Mouse (Mus musculus) gastrocnemius, postnatal 10 days (tissue): Measurements from ENCODE around the gene Anapc16. TPM values are rescaled to one million over a fixed set of nuclear protein-coding genes. Genes with fewer than 3 reads are reported as not detected.

Experiments used
- DNase-seq: peaks from one replicate; pipeline ENCODE4 v3.0.0; 2021; ENCODE audit warnings: mixed read lengths
- long read RNA-seq, 2 experiments: library from polyadenylated mRNA; stranded (forward); transcript quantifications; one replicate each; pipeline ENCODE4 v2.0.0; 2021
- total RNA-seq, 2 experiments: library from RNA; stranded (reverse); gene quantifications; 2 replicates each; pipeline ENCODE4 v1.2.3; 2021

The Anapc16 gene
- 10 to 100 TPM; 39.7 to 40.1 TPM for total RNA-seq
- long read RNA-seq, experiment 1, transcript Anapc16-205 (3 exons, 566 nt): minor isoform, 5 of 26 reads
- long read RNA-seq, experiment 1, transcript Anapc16-204 (4 exons, 1,852 nt): major isoform, 16 of 26 reads
- long read RNA-seq, experiment 1, partial matches to known transcripts: 1 of 26 reads
- long read RNA-seq, experiment 1, other reads (novel, unspliced or antisense): 1 of 26 reads
- long read RNA-seq, experiment 2, transcript Anapc16-204 (4 exons, 1,852 nt): major isoform, 22 of 28 reads
- long read RNA-seq, experiment 2, partial matches to known transcripts: 0 of 28 reads
- long read RNA-seq, experiment 2, other reads (novel, unspliced or antisense): 2 of 28 reads

DNA sequence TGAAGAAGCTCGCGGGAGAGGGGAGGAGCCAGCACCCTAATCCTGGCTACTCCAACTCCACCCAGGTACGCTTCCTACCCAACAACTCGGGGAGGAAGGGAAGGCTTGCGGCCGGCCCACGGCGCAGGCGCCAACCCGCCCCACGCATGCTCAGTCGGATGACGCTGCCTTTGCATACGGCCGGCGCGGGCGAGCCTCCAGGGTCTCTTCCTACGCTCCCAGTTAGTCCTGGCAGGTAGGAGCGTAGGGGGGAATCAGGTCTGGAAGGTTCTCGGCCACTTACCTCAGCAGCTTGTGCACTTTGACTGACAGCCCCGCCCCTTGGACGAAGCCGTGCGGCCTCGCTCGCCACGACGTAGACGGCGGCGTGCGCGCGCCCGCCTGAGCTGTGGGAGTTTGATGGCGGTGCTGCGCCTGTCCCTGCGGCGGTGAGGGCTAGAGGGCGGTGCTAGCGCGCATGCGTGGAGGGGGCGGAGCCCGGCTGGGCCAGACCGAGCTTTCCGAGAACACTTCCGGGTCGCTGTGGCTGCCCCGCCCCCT is at the start of gene Anapc16, which contains the start of gene Ascc1:
Gene Anapc16 (minus strand): TSS at position 463 of the 540 bp plus-strand sequence.
Gene Ascc1 (plus strand): TSS at position 133 of the 540 bp plus-strand sequence.
- peak; percentile 98 for DNase-seq

DNA sequence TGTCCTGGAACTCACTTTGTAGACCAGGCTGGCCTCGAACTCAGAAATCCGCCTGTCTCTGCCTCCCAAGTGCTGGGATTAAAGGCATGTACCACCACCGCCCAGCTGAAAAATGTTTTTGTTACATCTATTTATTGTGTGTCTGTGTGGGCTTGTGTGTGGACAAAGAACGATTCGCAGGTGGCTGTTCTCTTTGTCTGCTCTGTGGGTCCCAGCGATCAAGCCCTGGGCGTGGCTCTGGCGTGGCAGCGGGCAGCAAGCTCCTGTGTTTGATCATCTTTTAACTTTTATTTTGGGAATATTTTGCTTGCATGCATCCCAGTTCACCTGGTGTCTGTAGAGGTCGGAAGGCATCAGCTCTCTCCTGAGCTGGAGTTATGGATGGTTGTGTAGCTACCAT is 47.6 kb upstream of the Anapc16 start:
- no peak for DNase-seq

DNA sequence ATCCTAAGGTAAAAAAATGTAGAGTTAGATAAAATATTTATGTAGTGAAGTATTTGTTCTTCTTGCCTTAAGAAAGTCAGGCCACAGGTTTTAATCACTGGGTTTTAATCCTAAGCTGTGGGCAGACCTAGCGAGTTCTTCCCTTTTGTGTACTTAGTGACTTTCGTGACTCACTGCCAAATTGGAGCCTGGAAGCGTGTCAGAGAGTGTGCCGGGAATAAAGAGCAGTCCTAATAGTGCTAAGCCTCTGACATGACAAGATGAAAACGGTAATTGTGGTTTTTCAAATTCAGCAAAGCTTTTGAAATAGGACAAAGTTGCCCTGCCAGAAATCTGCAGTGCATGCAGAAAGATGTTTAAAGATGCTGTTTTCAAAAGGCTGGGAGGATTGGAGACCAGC is 43.8 kb upstream of the Anapc16 start:
- DNase-seq: no peak

DNA sequence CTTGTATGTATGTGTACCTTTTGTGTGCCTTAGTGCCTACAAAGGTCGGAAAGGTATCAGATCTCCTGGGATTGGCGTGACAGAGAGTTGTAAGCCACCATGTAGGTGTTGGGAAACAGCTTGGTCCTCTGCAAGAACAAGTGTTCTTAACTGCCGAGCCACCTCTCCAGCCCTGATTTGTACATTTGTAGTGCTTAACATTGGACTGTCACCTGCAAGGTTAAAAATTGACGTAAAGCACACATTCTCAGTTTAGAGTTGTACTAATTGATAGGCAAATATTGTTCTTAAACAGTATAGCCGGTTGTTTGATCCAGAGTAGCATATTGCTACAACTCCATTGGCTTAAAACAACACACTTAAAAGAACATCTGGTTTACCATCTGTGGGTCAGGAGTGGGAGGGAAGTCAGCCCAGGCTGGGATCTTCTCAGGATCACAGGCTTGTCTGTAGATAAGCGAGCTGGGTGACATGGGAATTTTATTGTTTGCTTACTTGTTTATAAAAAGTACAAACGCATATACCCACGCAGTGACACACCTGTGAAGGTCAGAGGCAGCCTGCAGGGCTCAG is 39.5 kb upstream of the Anapc16 start:
- DNase-seq: no peak

DNA sequence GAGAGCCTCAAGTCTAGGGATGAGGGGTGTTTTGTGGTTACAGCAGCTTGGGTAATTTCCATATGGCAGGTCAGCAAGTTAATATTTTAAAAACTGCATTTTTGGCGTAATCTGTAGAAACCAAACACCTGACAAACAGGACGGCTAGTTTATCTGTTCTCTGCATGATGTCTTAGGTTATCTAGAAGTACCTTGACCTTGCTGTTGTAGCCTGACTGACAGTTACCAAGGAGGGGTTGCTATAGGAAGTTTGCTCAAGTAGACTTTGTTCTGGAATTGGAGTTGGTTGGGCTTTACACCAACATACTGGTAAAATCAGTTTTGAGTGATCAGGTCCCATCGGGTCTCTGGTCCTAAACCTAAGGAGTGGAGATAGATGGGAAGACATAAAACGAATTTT is 32.8 kb upstream of the Anapc16 start:
- no peak for DNase-seq

DNA sequence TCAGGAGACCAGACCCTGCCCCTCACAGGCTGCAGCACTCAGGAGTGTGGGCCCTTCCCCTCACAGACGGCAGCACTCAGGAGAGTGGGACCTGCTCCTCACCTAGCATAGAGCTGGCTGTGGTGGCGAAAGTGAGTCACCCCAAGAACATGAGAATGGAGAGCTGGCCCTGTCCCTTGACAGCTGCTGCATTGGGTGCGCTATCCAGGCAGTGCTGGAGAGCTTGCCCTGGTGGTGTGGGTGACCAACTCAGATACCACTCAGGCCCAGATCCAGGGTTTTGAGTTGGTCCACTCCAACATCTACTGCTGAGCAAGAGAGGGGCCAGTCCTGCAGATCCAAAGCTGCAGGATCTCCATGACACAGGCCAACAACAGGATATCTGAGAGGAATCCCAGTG is 31.7 kb upstream of the Anapc16 start:
- DNase-seq: peak; percentile 14

DNA sequence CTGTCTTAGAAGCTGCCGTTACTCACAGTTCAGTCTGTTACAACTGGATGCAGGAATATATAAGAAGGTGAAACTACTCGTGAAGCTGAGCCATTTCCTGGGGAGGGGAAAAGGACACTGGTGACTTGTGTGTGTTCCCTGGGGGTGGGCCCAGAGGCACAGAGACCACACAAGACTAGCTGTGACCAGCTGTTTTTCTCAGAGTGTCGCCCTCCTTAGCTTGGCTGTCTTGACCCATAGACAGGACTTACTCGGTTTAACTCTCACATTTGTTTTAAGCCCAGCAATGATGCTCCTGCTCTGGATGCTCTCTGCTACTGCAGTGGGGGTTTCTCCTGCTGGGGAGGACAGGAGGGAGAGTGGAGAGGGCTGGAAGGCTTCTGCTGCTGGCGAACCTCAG is 30.1 kb upstream of the Anapc16 start:
- no peak for DNase-seq

DNA sequence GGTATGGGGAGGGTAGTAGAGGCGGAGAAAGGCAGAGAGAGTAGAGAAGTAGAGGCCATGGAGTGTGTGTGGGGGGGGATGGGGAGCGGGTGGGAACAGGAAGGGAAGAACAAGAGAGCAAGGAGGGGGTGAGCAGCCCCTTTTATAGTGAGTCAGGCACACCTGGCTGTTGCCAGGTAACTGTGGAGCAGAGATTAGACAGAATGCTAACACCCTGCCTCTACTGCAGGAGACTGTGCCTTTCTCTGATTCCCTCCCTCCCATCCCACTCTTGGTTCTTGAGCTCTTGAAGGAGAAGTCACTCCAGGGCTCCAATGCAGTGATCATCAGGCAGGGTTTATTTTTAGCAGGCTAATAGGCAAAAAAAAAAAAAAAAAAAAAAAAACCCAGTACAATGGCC is 29.7 kb upstream of the Anapc16 start:
- no peak for DNase-seq

DNA sequence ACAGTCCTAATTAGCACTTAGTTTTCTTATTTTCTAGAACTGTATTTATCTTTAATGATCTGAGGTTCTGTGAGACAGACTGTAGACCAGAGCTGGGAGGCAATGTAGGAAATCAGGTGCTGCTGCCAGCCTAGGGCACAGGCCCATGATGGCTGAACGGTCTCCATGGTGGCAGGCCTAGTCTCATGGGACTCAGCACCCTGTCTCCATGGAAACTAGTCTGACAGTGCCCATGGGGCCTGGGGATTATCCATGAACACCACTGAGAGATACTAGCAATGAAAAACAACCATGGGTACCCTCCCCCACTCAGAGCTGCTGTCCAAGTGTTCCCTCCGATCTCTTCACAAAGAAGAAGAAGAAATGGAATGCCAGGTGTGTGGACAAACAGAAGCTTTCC is 29.1 kb upstream of the Anapc16 start:
- DNase-seq: no peak

DNA sequence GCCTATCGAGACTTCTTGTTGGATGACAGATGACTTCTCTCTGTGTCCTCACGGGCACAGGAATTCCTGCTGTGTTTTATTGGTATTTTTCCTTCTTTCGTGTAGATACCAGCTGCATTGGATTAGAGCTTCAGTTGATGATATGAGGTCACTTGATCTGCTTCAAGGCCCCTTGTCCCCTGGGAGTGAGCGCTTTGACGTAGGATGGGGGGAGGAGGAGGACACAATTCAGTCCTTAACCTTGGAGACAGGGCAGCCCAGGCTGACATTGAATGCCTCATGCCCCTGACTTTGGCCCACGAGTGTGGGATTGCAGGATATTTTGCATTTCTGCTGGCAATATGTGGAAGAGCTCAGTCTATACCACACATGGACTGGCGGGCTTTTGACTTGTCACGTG is 28.6 kb upstream of the Anapc16 start:
- no peak for DNase-seq

DNA sequence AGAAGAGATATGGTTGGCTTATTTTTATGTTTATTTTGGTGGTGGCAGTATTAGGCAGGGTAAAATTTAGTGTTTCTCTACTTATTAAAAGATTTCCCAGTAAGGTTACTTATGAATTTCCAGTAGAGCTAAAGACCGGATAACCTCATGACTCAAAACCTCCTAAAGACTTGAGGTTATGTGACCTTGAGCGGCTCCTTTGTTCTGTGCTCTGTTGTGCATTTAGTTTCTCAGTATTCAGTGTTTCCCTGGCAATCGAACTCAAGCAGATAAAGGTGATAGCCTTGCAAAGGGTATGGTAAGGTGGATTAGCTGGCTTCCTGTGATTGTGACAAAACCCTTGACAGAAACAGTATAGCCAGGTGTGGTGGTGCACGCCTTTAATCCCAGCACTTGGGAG is 26.5 kb upstream of the Anapc16 start:
- no peak for DNase-seq

DNA sequence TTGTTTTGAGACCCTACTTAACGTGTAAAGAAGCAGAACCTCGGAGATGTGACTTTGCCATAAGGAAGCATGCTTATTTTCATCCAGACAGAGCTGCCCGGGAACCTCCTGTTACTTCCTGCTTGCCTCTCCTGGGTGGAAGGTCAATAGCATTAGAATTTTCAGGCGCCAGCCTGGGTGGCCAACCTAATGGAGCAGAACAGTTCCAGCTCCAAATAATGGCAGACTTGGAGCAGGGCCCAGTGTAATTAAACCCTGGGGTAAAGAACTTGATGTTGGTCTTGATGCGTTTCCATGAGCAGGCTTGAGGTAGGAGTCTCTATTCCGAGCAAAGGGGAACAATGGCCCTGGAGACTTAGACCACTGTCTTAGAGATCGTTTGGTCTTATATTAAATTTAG is 26.0 kb upstream of the Anapc16 start:
- DNase-seq: peak; percentile 6

DNA sequence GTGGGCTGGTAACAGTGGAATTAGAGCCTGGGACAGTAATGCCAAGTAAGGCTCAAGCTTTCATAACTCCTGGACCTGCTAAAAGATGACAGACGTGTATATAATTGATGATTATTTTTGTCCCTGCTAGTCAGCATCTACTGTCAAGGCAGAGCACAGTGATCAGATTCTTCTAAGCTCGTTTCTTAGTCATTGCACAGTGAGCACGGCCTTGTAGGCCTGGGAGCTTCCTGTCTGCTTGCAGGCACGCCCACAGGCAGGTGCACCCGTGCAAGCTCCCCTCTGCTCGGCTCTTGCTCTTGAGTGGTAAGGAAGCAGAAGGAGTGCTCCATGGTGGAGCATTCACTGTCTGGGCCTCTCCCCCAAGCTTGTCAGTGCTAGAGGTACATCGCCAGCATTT is 25.2 kb upstream of the Anapc16 start:
- no peak for DNase-seq

DNA sequence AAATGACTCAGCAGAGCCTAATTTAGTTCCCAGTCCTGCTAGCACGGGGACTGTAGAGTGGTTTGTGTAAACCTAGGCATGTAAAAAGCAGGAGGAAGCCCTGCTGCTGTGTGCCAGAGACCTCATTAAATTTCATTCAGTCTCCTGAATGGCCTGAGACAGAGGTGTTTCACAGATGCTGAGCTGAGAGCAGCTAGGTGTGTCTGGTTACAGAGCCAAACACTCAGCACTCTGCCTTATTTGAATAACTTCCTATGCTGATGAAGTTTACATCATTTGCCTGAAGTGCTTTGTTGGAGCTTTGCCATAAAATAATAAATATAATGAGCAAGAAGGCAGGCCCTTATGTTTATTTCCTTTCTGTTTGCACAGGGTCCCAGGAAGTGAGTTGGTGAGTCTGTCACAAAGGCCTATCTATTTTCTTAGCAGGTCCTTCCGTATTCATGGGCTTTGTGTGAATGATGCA is 24.7 kb upstream of the Anapc16 start:
- no peak for DNase-seq

DNA sequence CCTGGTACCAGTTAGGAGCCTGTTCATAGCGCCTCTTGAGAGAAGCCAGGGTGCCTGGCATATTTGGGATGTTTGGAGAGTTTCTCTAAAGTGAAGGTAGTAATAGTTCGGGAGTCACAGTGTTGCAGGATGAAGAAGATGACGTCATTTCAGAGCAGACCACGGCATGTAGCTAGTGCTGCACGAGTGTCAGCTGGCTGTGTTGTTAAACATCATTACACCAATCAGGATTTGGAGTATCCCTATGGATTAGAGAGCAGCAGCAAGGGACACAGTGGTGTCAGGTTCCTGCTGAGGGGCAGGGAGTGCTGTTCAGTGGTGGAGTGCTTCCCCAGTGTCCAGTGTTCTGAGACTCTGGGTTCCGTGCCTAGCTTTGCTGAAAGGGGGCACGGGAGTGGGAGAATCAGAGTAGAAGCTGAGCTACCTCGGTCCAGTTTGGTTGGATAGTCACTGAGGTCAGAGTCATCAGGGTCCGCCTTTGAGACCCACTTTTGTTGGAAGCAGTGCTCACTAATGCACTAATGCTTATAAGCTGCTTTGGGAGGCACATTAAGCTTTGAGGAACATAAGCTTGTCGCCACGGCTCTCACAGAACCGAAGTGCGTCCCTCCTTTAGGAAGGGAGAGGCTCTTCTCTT is 23.9 kb upstream of the Anapc16 start:
- DNase-seq: no peak

DNA sequence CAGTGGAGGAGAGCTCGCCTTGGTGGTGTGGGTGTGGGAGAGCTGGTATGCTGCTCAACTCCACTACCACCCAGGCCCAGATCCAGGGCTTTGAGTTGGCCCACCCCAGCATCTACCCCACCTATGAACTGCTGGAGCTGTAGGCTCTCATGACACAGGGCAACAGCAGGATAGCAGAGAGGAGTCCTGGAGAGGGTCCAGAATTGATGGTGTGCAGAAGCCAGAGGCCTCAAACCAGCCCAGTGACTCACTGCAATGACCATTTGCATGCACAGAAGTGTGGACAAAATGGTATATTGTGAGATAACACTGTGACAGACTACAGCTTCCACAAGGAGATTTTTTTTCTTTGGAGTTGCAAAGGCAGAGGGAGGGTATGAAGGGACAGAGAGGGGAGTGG is 20.8 kb upstream of the Anapc16 start:
- DNase-seq: no peak

DNA sequence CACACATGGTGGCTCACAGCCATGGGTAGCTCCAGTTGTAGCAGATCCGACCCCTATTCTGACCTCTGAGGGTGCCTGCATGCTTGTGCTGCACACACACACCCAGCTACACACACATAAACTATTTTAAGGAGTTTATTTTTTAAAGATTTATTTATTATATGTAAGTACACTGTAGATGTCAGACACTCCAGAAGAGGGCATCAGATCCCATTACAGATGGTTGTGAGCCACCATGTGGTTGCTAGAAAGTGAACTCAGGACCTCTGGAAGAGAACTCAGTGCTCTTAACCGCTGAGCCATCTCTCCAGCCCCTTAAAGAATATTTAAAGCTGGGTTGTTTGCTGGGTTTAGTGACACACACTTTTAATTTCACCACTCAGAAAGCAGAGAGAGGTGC is 16.4 kb upstream of the Anapc16 start:
- no peak for DNase-seq

DNA sequence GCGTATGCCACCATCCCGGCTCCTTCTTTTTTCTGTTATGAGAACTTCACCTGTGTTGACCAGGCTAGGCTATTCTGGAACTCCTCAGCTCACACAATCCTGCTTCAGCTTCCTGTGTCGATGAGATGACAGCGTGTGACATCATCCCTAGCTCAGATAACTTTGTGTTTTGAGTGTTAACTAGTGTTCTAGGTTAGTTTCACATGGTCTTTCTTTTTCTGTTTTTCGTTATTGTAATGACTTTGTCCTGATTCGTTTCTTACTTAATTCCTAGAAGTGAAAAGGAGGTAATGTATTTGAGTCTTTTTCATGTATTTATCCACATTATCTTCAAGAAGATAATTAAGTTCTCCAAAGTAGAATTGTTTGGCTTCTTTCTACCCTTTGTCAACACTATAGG is 13.3 kb upstream of the Anapc16 start:
- DNase-seq: no peak

DNA sequence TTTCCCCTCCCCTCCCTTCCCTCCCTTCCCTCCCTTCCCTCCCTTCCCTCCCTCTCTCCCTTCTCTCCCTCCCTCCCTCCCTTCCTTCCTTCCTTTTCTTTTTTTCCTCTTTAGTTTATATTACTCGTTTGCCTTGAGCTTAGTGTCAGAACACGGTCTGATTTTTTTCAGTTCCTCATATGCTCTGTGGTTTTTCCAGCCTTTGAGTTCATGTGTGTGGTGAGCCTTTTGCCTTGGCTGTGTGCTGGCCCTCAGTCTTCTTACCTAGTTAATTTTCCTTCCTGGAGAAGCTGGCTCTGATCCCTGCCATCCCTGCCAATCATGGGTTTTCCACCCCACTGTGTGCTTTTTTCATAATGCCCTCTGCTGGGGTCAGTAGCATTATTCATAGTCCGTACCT is 6.2 kb upstream of the Anapc16 start:
- no peak for DNase-seq

DNA sequence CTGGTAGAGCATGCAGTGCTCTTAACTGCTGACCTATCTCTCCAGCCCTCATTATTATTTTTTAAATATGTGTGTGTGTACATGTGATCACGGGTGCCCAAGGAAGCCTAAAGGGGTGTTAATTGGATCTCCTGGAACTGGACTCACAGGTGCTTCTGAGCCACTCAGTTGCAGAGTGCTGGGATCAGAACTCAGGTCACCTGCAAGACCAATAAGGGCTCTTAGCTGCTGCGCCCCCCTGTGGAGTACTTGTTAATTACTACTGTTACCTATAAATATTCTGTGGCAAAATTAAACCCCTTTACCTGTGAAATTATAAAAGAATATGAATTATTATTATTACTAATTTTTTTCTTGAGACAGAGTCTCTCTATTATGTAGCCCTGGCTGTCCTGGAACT is 2.3 kb upstream of the Anapc16 start:
- no peak for DNase-seq

DNA sequence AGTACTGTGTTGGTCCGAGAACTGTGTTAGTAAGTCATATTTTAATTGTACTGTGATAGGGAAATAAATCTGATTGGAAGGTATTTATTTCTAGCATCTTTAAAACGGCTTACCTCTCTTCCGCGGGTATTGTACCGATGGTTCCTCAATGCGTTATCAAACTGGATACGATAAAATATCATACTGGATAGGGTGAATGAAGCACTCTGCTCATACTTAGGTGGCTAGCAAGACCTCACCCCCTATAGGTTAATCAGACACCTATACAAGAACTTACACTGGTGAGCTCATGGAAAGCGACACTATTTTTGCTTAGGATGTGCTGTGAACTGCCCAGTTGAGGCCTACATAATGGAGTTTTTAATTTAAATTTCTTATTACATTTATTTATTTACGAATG is 912 bp upstream of the Anapc16 start:
- DNase-seq: no peak

DNA sequence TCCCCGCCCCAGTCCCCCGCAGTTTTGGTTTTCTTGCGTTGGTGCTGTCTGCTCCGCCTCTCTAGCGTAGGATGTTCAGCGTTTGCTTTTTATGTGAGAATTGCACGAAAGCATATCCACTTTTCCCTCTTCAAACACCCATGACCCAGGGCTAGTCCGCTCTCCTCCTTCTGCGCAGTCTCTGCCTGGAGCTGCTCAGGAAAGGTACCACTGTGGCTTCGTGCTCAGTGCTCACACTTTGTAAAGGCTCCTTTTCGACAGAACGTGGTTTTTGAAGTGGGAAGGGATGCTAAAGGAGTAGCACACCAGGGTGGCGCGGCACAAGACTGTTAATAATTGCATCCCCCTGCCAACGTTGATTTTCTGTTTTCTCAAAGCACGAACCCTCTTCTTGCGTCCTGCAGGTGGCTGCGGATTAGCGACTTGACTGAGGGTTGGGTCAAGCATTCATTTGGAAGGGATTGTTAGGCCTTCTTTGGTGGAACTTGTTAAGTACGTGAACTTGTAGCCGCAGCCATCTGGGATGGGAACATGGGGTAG is 348 bp upstream of the Anapc16 start:
- DNase-seq: no peak

DNA sequence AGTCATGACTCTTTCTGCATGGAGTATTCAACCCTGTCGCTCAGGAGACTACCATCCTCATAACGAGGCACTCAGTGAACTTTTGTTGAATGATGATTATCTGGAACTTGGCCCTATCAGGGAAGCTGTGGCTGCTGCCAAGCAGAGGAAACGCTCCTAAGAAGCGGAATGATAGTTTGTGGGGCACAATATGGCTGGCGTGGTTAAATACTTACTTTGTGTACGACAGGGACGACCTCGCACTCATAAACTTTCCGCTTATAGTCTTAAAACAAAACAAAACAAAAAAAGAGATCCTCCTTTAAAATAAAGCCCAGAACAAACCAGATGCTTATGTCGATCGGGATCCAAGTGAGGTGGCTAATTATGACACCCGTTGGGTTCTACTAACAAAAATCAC is 732 bp downstream of the Anapc16 start:
- DNase-seq: no peak
